Mouse (Mus musculus): ENCODE measurements at regions not wholly inside any gene's neighbourhood (a gene's known extent, or its start where the extent isn't known, plus 50 kb on each side); places are given as distances from the start of the nearest gene placed in this dataset.
"Not testable (repeated sequence)": the region's sequence is repeated elsewhere in the genome, so short reads cannot be mapped to it uniquely, and the experiment has no call there.

DNA sequence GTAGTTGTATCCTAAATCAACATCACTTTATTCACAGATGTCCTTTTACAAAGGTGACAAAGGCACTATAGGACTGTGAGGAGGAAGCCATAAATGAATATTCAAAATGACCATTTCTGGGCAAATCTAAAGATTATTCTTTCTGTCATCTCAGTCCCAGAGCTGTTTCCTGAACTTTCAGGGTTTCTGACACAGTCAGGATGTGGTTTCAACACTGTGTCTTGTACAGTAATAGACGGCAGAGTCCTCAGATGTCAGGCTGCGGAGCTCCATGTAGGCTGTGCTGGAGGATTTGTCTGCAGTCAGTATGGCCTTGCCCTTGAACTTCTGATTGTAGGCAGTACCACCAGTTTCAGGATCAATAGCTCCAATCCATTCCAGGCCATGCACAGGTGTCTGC lies 1113.4 kb downstream of the Adam6a start:
- TF ChIP-seq CTCF (IDR thresholded peaks at IDR 0.05; ENCODE audit: low read depth, low read length); POLR2A (IDR thresholded peaks at IDR 0.05; ENCODE audit: extremely low read depth, insufficient read depth, low read length): not testable (repeated sequence)
